Mouse (Mus musculus): Measurements from ENCODE around the gene Atat1. TPM values are rescaled to one million over a fixed set of nuclear protein-coding genes. Genes with fewer than 3 reads are reported as not detected.

Atat1 gene
- polyA plus RNA-seq, 1 experiment from 2014 or later = 28.4 TPM

DNA sequence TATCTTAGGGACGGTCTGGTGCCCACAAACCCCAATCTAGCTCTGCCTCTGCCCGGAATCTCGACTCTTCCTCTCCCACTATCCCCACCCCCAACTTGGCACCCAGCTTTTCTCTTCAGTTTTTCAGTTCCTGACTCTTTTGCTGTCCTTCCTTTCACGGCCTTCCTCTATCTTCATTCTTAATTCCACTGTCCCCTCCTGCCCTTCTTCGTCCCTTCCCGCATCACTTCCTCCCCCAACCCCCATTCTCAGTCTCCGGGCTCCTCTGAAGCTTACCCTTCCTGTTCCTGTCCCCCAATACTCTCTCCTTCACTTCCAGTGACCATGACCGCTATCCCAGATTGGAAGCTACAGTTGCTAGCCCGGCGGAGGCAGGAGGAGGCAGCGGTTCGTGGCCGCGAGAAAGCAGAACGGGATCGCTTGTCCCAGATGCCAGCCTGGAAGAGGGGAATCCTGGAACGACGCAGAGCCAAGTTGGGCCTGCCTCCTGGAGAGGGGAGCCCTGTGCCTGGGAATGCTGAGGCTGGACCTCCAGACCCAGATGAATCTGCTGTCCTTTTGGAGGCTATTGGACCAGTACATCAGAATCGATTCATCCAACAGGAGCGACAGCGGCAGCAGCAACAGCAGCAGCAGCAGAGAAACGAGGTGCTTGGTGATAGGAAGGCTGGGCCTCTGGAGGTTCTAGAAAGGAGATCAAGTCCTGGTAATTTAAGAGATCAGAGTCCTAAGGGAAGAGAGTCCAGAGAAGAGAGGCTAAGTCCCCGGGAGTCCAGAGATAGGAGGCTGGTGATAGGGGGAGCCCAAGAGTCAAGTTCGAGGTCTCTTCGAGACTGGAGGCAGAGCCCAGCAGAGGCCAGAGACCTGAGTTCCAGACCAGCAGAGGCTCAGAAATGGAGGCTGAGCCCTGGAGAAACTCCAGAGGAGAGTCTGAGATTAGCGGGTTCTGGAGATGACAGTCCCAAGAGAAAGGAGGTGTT is 42.7 kb downstream of the Atat1 start:
- ATAC-seq (replicated peaks; ENCODE audit: low FRiP score, low read depth) = no peak
- Histone ChIP-seq H3K4me1 (replicated peaks; ENCODE audit: insufficient read depth, low read length) (peaks cover 28% of the 10 kb centered on the region), H3K9me3 (replicated peaks; ENCODE audit: low read length) (no peaks in the 10 kb centered on the region), H3K27me3 (ENCODE audit: insufficient read depth, low read length) (no peaks in the 10 kb centered on the region), H3K9ac (ENCODE audit: low read depth, low read length) (peak overlapping the region; percentile 78), H3K36me3 (ENCODE audit: insufficient read depth, low read length) (no peaks in the 10 kb centered on the region), H3K4me3 (replicated peaks; ENCODE audit: low read depth, low read length) (peak overlapping the region; percentile 61), H3K27ac (peak overlapping the region; percentile 96), H3K4me2 (ENCODE audit: low read length) (peak overlapping the region; percentile 94)
- TF ChIP-seq CTCF (IDR thresholded peaks at IDR 0.05; ENCODE audit: low read depth) = peak; percentile 32; the same call in 1 of the 2 replicates
- peak; percentile 53 for DNase-seq (ENCODE audit: low spot score)
- WGBS = 6% methylated on average over 26 of the region's 26 CpGs

DNA sequence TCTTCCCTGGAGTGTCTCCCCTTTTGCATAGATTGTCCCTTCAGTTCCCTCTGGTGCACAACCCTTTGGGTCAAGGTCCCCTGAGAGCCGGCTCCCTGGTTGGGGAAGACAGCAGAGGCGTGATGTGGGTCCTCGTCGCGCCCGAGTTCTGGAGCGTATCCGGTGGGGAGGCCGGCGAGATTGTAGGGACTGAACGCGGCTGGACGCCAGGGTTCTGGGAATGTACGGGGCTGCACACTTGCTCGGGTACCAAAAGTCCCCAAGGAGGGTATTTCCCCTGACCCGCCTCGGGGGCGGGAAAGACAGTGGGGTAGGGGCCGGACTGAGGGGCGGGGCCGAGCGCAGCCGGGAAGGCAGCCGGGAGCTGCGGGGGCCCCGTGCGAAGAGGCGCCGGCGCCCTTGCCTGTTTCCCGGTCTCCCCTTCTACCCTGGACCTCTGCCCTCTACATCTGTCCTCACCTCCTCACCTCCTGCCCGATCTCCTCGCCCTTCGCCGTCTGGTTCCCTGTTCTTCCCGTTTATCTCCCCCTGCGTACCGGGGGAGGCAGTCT is 43.5 kb downstream of the Atat1 start:
- H3K27me3 ChIP-seq (ENCODE audit: insufficient read depth, low read length) = no peaks in the 10 kb centered on the region
- H3K9me3 ChIP-seq (replicated peaks; ENCODE audit: low read length) = no peaks in the 10 kb centered on the region
- ATAC-seq (replicated peaks; ENCODE audit: low FRiP score, low read depth) = peak; percentile 25; the same call in 1 of the 2 replicates
- peak overlapping the region; percentile 61 for H3K4me3 ChIP-seq (replicated peaks; ENCODE audit: low read depth, low read length)
- DNase-seq (ENCODE audit: low spot score) = peak; percentile 67
- H3K9ac ChIP-seq (ENCODE audit: low read depth, low read length) = peak overlapping the region; percentile 78
- H3K36me3 ChIP-seq (ENCODE audit: insufficient read depth, low read length) = no peaks in the 10 kb centered on the region
- under 1% methylated on average over 38 of the region's 38 CpGs for WGBS
- H3K4me1 ChIP-seq (replicated peaks; ENCODE audit: insufficient read depth, low read length) = peaks cover 28% of the 10 kb centered on the region
- peak overlapping the region; percentile 94 for H3K4me2 ChIP-seq (ENCODE audit: low read length)
- peak overlapping the region; percentile 96 for H3K27ac ChIP-seq
- TF ChIP-seq CTCF (IDR thresholded peaks at IDR 0.05; ENCODE audit: low read depth) = no peak

- under 1% methylated on average over 42 of the region's 48 CpGs for WGBS
- DNase-seq (ENCODE audit: low spot score) = peak; percentile 93
- peak; percentile 39 for ATAC-seq (replicated peaks; ENCODE audit: low FRiP score, low read depth)
- no peak for TF ChIP-seq CTCF (IDR thresholded peaks at IDR 0.05; ENCODE audit: low read depth)
- Histone ChIP-seq H3K4me2 (ENCODE audit: low read length) (peak within 1 kb of the TSS; percentile 94), H3K4me1 (replicated peaks; ENCODE audit: insufficient read depth, low read length) (peaks cover 30% of the 10 kb centered on the region), H3K9me3 (replicated peaks; ENCODE audit: low read length) (no peaks in the 10 kb centered on the region), H3K4me3 (replicated peaks; ENCODE audit: low read depth, low read length) (peak within 1 kb of the TSS; percentile 61), H3K27me3 (ENCODE audit: insufficient read depth, low read length) (no peaks in the 10 kb centered on the region), H3K36me3 (ENCODE audit: insufficient read depth, low read length) (no peaks in the 10 kb centered on the region), H3K27ac (peak within 1 kb of the TSS; percentile 96), H3K9ac (ENCODE audit: low read depth, low read length) (peak within 1 kb of the TSS; percentile 78)
Measured at GRCm38 (mm10) chr17:35865481-35866280, 44.2 kb downstream of the Atat1 start, which contains the start of gene Ppp1r18. Gene Ppp1r18 (plus strand): TSS chr17:35865593.

GRCm38 (mm10) chr17:35864832-35865353 is 45.0 kb downstream of the Atat1 start:
- no peak for DNase-seq (ENCODE audit: low spot score)
- Histone ChIP-seq H3K4me3 (replicated peaks; ENCODE audit: low read depth, low read length) (peak overlapping the region; percentile 61), H3K9ac (ENCODE audit: low read depth, low read length) (peak overlapping the region; percentile 78; the same call in 1 of the 2 replicates), H3K27ac (peak overlapping the region; percentile 96), H3K27me3 (ENCODE audit: insufficient read depth, low read length) (no peaks in the 10 kb centered on the region), H3K9me3 (replicated peaks; ENCODE audit: low read length) (no peaks in the 10 kb centered on the region), H3K4me1 (replicated peaks; ENCODE audit: insufficient read depth, low read length) (peaks cover 28% of the 10 kb centered on the region), H3K36me3 (ENCODE audit: insufficient read depth, low read length) (no peaks in the 10 kb centered on the region), H3K4me2 (ENCODE audit: low read length) (peak overlapping the region; percentile 94)
- TF ChIP-seq CTCF (IDR thresholded peaks at IDR 0.05; ENCODE audit: low read depth) = no peak
- 23% methylated on average over 10 of the region's 10 CpGs for WGBS
- ATAC-seq (replicated peaks; ENCODE audit: low FRiP score, low read depth) = no peak

DNA sequence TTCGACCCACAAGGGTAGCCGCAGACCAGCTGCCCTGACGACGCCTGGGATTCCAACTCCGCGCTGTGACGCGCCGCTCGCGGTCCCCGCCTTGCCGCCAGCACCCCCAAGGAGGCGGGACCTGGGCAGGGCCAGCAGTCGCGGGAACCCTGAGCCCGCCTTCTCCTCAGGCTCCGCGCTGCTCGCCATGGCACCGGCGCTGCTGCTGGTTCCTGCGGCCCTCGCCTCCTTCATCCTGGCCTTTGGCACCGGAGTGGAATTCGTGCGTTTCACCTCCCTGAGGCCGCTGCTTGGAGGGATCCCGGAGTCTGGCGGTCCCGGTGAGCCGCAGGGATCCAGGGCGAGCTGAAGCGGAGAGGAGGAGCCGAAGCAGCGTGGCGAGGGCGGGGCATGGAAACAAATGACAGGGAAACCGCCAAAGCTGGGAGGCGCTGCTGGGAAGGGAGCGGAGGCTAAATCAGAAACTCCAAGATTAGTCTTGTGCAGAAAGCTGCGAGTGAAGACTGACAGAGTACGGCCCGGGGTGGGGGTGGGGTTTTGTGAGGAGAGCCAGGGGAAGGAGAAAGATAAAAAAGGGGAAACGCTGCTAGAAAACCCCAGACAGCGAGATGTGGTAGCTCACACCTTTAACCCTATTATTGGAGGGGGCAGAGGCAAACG is 48.5 kb downstream of the Atat1 start, which contains the start of gene Nrm:
Gene Nrm, plus strand, starts transcription at position 121 of the 660 bp plus-strand sequence.
- Histone ChIP-seq H3K27ac (peak within 1 kb of the TSS; percentile 85), H3K36me3 (ENCODE audit: insufficient read depth, low read length) (no peaks in the 10 kb centered on the region), H3K27me3 (ENCODE audit: insufficient read depth, low read length) (no peaks in the 10 kb centered on the region), H3K4me3 (replicated peaks; ENCODE audit: low read depth, low read length) (peak within 1 kb of the TSS; percentile 69), H3K4me1 (replicated peaks; ENCODE audit: insufficient read depth, low read length) (peaks cover 11% of the 10 kb centered on the region; the same call in 1 of the 2 replicates), H3K9me3 (replicated peaks; ENCODE audit: low read length) (no peaks in the 10 kb centered on the region), H3K4me2 (ENCODE audit: low read length) (peak within 1 kb of the TSS; percentile 74), H3K9ac (ENCODE audit: low read depth, low read length) (peak within 1 kb of the TSS; percentile 74)
- WGBS = under 1% methylated on average over 47 of the region's 47 CpGs
- peak; percentile 62 for TF ChIP-seq CTCF (IDR thresholded peaks at IDR 0.05; ENCODE audit: low read depth)
- ATAC-seq (replicated peaks; ENCODE audit: low FRiP score, low read depth) (peak; percentile 87), DNase-seq (ENCODE audit: low spot score) (peak; percentile 97)
